Mouse (Mus musculus) skeletal muscle tissue, postnatal 0 days (tissue): ENCODE data around the gene Prl8a2. TPM values are rescaled to one million over a fixed set of nuclear protein-coding genes. Genes with fewer than 3 reads are reported as not detected.

Experiments used
- polyA plus RNA-seq: library from polyadenylated mRNA; unstranded; fragments of >200 nt; fragmentation: Nextera tagmentation; extraction: Ambion mirVana; gene quantifications from 2 replicates; pipeline ENCODE4 v1.2.1, GENCODE M21; 2015

Gene Prl8a2
- polyA plus RNA-seq, result not detected in 2 replicates

GRCm38 (mm10) chr13:27345373-27345772 lies at the start of gene Prl8a2:
Gene Prl8a2 (plus strand): TSS chr13:27345673.

GRCm38 (mm10) chr13:27312334-27313225 lies 32.9 kb upstream of the Prl8a2 start, which contains the start of gene Prl6a1:
Gene Prl6a1 (plus strand): TSS chr13:27312627.

DNA sequence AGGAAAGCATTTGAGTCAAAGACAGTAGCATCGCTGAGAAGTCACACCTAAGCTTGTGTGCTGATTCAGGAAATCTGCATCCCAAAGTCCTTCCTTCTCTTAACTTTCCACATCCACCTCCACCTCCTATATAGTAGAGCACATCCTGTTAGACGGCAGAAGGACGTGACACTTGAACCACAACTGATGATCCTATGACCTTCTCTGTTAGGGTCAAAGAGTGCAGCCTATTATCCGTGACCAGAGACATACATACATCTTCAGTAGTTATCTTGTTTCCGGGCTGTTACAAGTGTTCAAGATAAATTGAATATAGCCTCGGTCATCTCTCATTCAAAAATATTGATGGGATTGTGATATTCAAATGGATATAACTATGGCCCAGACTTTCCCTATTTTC lies 45.3 kb downstream of the Prl8a2 start, which contains the start of gene Prl2b1:
TSS of gene Prl2b1 (minus strand) at position 101 of the 400 bp plus-strand sequence.

Other genes starting within 250 kb of the Prl8a2 start
- not detected in 2 replicates for gene Prl3d2, start 224.0 kb upstream of the Prl8a2 start, polyA plus RNA-seq
- gene Prl3d3, start 188.9 kb upstream of the Prl8a2 start, polyA plus RNA-seq, result not detected in 2 replicates
- not detected in 2 replicates for gene Prl3c1, start 149.0 kb upstream of the Prl8a2 start, polyA plus RNA-seq
- not detected in 2 replicates for gene Prl3b1, start 103.8 kb upstream of the Prl8a2 start, polyA plus RNA-seq
- not detected in 2 replicates for gene Prl3a1, start 86.2 kb upstream of the Prl8a2 start, polyA plus RNA-seq
- not detected in 2 replicates for gene Prl6a1, start 33.0 kb upstream of the Prl8a2 start, polyA plus RNA-seq
- not detected in 2 replicates for gene Prl2b1, start 45.2 kb downstream of the Prl8a2 start, polyA plus RNA-seq
- gene Prl8a6, start 93.0 kb downstream of the Prl8a2 start, polyA plus RNA-seq, result not detected in 2 replicates
- gene Prl8a8, start 167.5 kb downstream of the Prl8a2 start, polyA plus RNA-seq, result not detected in 2 replicates
- not detected in 2 replicates for gene Prl8a9, start 218.9 kb downstream of the Prl8a2 start, polyA plus RNA-seq
- gene Prl8a1, start 236.5 kb downstream of the Prl8a2 start, polyA plus RNA-seq, result not detected in 2 replicates